Mouse (Mus musculus) left cerebral cortex, adult 11 months (tissue): Measurements from ENCODE around the gene Hoxb5.

Experiments used
- DNase-seq: peaks from one replicate; pipeline ENCODE4 v3.0.0; 2022; ENCODE audit warnings: low spot score

The Hoxb5 gene

DNA sequence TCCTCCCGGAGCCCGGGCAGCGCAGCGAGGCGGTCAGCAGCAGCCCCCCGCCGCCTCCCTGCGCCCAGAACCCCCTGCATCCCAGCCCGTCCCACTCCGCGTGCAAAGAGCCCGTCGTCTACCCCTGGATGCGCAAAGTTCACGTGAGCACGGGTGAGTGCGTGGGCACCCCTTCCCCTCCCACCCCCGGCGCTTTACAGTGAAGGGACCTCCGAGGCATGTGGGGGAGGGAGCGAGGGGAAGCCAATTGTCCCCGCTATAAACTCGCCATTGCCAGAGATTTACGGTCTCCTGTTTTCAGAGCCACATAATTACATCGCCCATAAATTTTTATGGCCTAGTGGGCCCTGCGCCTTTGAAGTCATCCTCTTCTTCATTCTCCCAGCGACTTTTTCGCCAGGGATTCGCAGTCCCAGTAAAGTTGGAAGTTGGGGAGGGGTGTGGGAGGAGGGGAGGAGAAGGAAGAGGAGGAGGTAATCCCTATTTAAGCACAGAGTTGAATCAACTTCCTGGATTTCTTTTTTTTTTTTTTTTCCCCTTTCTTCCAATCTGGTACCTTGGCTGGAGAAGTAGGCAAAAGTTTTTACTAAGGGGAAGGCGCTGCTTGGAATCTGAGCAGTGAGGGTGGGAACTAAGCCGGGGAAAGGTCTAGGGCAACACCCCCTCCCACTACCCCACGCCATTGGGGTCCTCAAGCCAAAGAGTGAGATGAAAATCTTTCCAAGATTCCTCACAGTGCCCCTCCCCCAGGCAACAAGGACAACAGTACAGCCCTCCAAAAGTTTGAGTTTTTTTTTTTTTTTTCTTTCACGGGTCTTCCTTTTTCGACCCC, 16.2 kb downstream of the Hoxb5 start:
- no peak for DNase-seq

DNA sequence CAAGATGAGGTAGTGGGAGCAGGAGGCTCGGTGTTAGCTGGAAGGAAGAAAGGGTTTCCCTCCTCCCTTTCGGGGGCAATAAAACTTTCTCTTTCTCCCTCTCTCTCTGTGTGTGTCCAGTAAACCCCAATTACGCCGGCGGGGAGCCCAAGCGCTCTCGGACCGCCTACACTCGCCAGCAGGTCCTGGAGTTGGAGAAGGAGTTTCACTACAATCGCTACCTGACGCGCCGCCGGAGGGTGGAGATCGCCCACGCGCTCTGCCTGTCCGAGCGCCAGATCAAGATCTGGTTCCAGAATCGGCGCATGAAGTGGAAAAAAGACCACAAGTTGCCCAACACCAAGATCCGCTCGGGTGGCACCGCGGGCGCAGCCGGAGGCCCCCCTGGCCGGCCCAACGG, 16.8 kb downstream of the Hoxb5 start:
- no peak for DNase-seq

DNA sequence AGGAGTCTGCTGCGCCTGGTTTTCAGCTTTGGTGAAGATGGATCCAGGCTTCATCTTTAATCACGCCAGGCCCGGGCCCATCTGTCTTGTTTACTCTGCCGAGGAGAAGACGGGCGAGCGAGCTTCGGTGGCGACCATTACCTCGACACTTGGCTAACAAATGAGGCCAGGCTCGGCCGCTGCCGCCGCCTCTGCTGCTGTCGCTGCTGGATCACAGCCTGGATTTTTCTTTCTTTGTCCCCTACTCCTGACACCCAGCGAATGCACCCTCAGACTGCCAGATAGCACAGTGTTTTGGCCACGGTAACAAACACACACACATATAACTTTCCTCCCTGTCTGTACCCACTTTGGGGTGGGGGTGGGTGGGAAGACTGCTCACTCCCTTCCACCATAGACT, 17.6 kb downstream of the Hoxb5 start:
- DNase-seq, result no peak

DNA sequence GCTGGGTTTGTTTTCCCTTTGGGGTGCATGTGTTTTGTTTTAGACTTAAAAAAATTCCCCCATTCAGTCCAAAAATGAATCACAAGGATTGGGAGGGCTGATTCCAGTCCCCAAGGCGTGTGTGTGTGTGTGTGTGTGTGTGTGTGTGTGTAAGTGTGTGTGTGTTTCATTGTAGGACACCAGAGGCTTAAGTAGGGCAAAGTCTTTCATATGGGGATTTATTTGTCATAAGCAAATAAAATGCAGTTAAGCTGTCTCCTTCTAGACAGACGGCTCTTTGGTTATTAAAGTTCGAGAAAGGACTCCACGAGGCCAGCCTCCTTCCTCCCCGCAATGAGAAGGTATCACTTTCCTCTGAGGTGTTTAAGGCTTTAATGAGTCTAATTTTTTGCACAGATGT, 18.7 kb downstream of the Hoxb5 start:
- no peak for DNase-seq

DNA sequence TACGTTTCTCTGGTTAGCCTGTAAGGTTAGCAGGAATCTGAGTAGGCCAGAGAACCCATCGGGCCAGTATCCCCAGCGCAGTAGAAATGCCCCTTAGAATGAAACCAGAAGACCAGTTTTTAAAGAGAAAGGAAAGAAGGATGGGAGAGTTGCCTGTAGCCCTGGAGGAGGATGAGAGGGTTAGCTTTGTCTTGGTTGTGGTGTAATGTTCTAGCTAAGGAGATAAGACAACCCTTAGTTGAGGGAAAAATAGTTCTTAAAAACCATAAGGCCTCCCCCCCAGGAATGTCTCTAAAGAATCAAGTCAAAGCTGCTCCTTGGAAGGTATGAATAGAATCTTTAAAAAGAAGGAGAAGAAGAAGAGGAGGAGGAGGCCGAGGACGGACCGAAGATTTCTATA, 19.6 kb downstream of the Hoxb5 start:
- DNase-seq, result no peak

DNA sequence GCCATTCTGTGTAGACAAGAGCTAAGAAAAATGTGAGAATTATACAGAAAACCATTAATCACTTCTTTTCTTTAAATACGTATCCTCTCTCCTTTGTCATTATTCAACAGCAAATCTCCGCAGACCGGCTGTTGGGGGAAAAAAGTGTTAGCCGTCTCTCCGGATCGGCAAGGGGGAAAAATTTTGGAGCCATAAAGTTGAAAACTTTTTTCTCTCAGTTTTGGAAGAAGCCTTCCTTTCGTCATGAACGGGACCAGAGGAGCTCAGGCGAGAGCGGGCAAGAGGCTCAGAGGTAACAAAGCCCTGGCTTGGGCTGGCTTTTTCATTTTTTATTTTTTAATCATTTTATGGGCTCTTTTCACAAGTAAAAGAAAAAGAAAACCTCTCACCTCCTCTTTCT, 20.0 kb downstream of the Hoxb5 start, which contains the start of gene Hoxb3:
Gene Hoxb3 (plus strand): TSS at position 173 of the 400 bp plus-strand sequence.
- DNase-seq, result no peak

DNA sequence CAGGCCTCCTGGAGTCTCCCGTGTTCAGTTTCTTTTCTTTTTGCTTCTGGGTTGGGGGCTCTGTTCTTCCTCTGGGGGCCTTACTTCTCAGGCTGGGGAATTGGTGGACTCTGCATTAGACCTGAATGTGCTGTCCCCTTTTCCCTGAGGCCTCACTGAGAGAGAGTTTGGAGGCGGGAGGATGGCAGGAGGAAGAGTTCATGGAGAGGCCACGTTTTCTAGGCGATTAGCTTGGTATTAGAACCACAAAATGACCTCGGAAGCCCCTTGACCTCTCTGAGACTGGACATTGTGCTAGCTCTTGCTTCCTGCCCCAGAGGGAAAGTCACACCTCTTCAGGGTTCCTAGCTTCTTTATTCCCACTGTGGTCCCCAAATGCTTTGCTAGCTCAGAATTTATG, 21.0 kb downstream of the Hoxb5 start:
- DNase-seq, result no peak

DNA sequence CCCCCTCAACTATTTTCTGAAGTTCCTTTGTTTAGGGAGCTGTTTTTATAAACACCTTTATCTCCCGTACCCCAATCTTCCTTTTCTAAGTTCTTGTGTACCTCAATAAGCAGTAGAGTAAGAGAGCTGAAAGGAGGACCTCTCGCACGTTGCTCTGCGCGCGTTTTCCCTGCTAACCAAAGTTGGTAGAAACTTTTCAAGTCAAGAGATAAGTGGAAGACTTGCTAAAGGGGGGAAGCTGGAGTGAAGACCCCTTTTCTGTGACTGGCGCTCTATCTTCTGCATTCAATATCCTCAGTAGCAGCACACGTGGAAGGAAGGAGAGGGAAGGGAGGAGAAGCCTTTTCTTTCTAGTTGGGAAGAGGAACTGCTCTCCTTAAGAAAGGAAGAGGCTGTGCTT, 21.8 kb downstream of the Hoxb5 start:
- DNase-seq, result no peak

DNA sequence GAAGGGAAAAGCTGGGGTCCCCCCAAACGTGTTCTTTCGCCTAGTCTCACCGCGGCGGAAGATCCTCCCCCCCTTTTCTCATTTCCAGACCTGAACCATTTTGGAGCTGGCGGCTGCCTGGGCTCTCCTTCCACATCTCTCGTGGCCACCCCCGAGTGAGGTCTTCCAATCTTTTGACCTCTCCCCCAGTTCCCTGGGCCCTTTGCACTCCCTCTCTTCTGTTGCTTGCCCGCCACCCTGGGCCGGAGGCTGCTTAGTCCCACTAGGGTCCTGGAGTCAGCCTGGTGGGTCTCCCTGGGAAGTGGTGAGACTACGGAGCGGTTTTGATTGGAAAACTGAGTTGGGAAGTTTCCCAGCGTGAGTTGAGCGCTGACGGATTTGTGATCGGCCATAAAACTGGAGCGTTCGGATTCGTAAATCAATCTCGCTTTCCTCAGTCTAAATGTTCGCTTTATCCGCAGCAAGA, 22.6 kb downstream of the Hoxb5 start:
- no peak for DNase-seq

DNA sequence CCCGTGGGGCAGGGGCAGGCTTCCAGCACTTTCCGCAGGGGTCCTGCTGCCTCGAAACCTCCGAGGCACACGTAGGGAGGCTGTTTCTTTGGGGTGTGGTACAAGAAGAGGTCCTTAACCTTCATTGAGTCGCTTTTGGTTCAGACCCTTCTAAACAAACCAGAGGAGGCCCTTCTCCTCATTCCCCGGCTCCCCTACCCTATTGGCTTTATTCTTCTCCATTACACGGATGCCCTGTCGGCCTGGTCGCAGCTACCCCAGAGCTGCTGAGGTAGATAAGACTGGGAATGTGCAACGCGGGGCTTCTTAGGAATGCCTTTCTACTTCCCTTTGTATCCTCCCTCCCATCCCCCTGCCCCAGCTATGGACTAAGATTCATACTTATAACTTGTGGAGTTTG, 23.6 kb downstream of the Hoxb5 start:
- no peak for DNase-seq

DNA sequence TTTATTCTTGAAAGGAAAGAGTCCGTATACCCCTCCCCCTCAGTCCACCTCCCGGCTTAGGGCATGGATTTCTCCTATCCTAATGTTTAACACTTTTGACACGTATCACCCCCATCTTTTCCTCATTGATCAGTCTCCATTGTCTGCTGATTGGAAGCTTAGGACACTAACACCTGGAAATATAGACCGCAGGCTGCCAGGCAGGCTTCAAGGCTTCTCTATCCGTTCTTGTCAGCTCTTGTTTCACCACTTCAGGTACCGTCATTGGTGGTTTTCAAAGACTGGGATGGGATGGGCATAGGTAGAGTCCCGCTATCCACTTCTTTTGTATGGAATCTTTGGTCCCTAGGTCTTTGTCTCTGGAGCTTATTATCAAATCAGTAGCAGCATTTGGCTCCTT, 24.0 kb downstream of the Hoxb5 start:
- no peak for DNase-seq

DNA sequence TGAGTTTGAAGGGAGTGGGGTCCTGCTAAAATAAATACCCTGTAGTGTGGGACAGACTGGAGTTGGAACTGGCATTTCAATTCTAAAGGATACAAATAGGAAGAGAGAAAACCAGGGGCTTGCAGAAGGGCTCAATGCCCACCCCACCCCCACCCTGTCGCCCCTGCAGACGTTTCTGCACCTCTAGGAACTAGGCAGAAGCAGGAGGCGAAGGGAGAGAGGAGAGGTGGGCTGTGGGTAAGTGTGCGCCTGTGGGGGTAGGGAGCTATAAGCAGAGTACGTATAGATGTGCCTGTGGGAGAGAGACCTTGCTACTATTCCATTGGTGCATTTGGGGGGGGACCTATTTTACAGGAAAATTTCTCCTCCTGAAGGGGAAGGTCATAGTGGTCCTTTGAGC, 24.6 kb downstream of the Hoxb5 start:
- DNase-seq, result no peak

DNA sequence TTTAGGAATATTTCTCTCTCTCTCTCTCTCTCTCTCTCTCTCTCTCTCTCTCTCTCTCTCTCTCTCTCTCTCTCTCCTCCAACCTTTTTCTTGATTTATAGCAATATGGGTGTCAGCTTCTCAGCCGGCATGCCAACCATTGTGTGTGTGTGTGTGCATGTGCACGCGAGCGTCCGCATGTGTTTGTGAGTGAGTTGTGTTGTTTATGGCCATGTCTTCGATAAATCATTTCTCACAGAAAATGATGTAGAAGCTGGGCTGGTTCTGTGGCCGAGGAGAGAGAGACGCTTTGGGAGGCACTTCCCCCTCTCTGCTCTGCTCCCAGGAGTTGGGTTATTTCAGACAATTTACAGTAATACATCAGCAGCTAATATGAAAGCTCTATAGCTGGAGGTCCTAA, 25.5 kb downstream of the Hoxb5 start:
- DNase-seq, result no peak

DNA sequence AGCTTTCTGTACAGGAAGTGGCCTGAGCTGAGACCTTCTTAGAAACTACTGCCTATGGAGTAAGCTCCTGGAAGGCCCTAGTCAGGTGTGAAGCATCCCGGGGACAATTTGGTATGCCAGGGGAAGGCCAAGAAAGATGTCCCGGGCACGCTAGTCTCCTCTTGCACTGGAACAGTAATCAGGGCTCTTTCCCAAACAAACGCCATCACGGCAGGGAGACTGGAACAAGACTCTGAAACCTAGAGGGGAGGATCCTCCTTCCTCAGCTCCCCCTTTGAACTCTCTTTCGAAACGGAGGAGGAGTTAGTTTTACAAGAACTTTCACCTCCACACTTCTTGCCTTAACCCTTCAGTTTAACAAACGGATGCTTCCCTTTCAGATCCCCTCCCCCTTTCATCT, 29.0 kb downstream of the Hoxb5 start:
- DNase-seq, result no peak

DNA sequence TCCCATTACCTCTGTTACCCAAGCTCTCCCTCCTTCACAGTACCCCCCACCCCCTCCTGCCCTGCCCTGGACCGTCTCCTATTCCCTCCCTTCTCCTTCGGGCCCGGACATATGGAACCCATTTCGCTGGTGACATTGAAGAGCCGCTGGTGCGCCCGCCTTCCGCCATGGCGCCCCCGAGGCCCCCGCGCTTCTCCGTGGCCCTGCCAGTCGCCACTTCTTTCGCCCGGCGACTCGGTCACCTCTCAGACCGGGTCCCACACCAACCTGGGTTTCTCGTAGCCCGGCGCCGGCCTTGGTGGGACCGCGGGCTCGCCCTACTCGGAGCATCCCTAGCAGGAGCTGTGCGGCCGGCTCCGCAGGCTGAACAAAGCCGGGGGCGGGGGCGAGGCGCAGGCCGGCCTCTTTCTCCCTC, 29.5 kb downstream of the Hoxb5 start:
- DNase-seq, result no peak

DNA sequence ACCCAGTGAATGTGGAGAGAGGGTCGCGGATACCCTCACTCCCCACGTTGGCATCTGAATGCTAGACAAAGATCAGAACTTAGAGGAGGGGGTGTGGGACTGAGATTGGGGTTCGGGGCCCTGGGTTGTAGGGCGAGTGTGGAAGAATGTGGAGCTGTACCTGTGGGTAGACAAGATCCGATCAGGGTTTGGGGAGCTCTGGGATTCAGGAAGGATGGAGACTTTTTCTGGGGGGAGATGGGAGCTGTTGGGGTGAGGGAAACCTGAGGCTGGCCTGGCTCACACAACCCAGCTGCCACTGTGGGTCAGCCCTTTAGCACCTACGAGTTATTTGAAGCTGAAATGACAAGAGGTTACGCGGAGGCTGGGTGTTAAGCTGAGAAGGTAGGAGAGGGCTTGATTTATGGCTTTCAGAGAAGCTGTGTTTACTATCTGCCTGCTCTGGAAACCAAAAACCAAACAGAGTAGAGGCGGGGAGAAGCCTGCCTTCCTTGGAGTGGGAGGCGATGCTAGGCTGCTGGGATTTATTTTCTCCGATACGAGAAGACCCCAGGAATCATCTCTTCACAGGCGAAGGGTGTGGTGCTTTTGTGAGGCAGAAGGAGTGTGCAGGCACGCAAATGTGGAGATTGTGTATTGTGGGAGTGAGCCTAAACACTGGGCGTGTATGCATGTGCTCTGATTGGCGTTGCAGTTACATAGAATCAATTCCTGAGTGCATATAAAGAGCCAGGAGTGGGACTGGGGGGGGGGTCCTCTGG, 30.3 kb downstream of the Hoxb5 start:
- DNase-seq, result no peak

DNA sequence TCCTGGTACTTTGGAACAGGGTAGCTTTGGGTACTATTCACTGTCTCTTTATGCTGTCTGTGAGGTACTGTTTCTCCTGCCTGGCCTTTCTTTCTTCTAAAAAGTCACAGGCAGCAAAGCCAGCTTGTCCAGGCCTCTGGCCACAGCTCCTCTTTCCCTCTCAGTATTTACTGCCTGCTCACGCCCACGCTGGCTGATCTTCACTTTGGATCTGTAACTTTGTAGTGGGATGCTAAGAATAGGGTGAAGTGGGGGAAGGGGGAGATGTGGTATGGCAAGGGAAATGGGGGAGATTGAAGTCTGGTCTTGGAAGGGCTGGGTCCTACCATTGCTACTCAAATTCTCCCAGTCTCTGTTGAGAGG, 30.8 kb downstream of the Hoxb5 start:
- DNase-seq, result no peak

DNA sequence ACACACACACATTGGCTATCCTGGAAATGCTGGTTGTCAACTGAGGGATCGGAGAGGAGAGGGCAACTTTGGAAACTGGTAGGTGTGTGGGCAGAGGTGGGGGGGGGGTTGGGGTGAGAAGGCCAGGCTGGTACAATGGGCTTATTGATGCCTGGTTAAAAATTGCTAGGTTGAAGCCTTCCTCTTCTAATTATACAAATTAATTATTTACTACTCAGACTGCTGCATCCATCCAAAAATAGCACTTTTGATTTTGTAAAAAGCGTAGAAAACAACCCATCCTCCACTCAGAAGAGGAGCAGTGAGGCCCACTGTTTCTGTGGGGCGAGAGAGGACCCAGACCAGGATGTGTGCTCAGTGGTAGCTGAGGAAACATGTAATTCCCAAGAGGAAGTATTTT, 31.9 kb downstream of the Hoxb5 start:
- DNase-seq, result no peak

DNA sequence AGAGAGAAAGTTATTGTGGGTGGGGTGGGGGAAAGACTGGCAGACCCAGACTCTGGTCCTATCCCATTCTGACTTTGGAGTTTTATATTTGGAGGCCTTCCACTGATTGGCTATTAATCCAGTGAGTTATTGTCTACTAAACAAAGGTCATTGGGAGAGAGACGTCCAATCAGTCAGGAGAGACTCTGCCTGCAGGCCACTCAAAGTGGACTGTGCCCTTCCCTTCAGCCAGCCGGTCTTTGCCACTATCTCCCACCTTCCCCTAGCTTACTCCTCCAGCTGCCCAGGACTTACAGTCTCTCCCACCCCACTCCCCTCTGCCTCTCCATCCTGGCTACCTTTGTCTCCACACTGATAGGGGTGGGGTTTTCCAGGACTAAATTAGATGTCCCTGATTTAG, 33.5 kb downstream of the Hoxb5 start:
- no peak for DNase-seq

DNA sequence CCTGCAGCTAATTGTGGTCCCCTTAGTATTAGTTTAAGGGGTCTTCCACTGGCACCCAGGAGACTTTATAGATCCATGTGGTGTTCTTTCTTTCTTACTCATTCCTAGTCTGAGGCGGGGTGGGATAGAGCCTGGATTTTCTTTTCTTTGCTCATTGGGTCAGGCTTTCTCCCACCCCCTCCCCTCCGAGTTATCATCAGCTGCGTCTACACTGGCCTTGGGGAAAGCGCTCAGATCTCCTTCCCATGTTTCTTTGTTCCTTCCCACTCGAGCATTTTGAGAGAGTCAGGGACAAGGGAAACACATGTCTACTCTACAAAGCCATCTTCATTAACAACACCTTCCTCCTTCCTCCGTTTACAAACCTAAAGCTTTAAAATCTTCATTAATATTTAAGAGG, 33.9 kb downstream of the Hoxb5 start:
- no peak for DNase-seq

DNA sequence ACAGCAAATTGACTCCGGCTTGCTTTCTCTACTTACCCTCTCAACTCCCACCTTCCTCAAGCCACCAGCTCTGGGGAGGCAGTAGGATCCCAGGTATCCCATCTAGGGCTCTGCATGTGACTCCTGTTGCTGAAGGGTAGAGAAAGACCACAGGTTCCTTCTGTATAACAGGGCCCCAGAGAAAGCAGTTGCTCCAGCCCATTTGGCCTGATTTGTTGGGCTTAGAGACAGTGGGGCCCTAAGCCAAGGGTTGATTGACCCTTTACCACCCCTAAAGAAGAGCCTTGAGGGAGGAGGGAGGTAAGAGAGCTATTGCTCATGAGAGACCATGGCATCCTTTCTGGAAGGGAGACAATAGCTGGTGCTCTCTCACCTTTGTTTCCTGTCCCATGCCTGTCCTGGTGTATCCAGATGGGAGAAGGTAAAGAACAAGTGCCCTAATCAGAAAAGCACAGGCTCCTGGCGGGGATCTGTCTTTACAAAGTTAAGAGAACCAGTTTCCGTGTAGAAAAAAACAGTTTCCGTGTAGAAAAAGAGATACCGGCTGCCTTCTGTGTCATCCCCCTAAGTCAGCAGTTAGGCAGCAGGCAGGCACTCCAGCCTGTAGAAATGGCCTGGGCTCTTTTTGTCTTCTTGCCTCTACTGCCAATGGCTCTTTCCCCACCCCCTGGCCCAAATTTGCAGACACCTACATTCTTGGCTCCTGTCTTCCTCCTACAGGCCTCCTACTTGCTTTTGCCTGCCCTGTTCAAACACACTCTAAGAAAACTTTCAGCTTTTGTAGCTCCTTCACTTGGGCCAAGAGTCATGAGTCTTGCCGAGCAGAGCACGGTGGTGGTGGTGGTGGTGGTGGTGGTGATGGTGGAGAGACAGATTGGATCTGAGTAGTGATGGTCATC, 36.1 kb downstream of the Hoxb5 start:
- DNase-seq, result no peak

DNA sequence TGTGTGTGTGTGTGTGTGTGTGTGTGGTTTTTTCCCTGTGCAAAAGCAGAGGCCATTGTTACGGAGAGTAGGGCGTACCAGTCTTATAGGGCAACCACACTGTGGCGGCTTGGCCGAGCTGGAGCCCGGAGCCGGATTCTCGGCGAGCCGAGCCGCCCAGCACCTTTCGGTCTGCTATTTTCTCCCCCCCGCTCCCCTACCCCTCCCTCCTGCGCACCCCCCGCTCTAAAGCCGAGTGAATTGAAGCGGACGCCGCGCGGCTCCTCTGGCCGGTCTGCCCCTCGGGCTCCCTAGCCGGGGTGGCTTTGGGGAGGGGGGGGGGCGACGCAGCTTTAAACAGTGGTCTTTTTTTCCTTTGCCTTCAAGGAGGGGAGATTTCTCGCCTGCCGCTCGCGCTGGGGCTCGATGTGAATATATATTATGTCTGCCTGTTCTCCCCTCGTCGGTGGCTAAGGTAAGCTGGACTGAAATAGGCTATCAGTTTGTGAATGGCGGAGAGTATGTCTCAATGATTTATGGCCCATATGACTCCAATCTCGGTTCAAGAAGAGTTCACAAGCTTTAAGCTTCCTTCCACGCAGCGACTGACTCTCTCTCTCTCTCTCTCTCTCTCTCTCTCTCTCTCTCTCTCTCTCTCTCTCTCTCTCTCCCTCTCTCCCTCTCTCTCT, 37.7 kb downstream of the Hoxb5 start:
- DNase-seq, result no peak
